Mouse (Mus musculus) liver, adult (tissue): Measurements from ENCODE around the gene Capn13.

Source experiments
- GATA4 ChIP-seq: IDR thresholded peaks from 2 replicates; pipeline ENCODE4 v1.6.1; 2014; ENCODE audit warnings: mild to moderate bottlenecking, low read length; ENCODE audit not compliant: insufficient replicate concordance

Gene Capn13

GRCm38 (mm10) chr17:73270871-73271796 is 129.5 kb downstream of the Capn13 start:
- no peak for TF ChIP-seq GATA4

GRCm38 (mm10) chr17:73263077-73263501 is 137.6 kb downstream of the Capn13 start:
- no peak for TF ChIP-seq GATA4

- no peak for TF ChIP-seq GATA4
Measured at GRCm38 (mm10) chr17:73262558-73262957, 138.1 kb downstream of the Capn13 start.

GRCm38 (mm10) chr17:73258620-73259019 is 142.0 kb downstream of the Capn13 start:
- no peak for TF ChIP-seq GATA4
